Mouse (Mus musculus): ENCODE measurements around the gene Tle3. TPM values are rescaled to one million over a fixed set of nuclear protein-coding genes. Genes with fewer than 3 reads are reported as not detected.

The Tle3 gene
- polyA plus RNA-seq, 1 experiment, result 63.9 TPM

DNA sequence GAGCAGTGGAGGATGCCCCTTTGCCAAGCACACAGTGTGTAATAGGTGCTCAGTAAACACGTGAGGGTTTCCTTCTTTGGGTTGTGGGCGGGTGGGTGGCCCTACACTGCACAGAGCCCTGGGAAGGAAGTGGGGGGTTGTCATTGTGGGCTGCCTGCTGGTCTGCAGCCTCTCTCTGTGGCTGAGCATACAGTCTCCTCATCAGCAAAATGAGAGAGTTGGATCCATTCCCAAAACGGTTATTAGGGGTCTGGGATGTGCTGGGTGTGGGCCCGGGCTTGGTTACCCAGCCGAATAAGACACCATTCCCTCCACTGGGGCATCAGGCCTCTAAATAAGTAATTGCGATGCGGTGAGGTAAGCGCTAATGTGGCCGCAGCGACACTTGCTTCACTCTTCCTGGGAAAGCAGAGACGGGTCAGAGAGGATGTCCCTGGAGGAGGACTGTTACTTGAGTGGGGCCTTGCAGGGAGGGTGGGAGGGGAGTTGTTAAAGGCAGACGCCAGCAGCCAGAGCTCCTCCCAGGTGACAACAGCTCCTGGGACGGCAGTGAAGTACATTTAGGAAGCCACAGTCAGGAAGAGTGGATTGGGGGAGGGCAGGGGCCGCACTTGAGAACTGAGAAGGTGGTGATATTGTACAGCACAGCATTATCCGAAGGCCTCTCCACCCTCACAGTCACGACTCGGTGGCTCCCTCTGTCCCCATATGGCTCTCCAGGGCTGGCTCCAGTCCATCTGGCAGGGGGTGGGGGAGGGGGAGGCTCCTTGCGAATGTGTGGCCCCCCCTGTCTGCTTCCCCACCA lies 8.3 kb downstream of the Tle3 start:
- H3K27ac ChIP-seq (ENCODE audit: insufficient read depth, low read length), result no peak overlapping the region
- TF ChIP-seq POLR2A (IDR thresholded peaks at IDR 0.05; ENCODE audit: low read depth, low read length) (no peak), CTCF (IDR thresholded peaks at IDR 0.05; ENCODE audit: borderline replicate concordance, insufficient read depth, low read length) (no peak)
- H3K4me3 ChIP-seq (ENCODE audit: insufficient read depth, low read length), result no peak overlapping the region
- H3K4me1 ChIP-seq (ENCODE audit: control insufficient read depth, insufficient read depth, low read length), result peaks cover 25% of the 10 kb centered on the region

DNA sequence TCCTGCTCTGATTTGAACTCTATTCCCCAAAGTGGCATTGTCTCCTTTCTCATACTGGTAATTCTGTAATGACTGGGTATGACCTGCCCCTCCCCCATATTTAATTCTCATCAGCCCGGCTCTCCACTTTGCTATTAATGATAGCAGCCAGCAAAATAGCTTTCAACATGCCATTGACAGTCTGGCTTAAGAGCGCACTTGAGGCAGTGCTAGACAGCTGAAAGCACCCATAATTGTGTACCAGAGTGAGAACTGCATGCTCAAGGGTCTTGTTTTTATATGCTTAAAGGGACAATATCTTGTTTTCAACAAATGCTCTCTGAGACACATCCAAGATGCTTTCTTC lies 8.9 kb downstream of the Tle3 start:
- no peak overlapping the region for H3K27ac ChIP-seq (ENCODE audit: insufficient read depth, low read length)
- H3K4me3 ChIP-seq (ENCODE audit: insufficient read depth, low read length), result no peak overlapping the region
- TF ChIP-seq CTCF (IDR thresholded peaks at IDR 0.05; ENCODE audit: borderline replicate concordance, insufficient read depth, low read length), result no peak
- TF ChIP-seq POLR2A (IDR thresholded peaks at IDR 0.05; ENCODE audit: low read depth, low read length), result no peak
- H3K4me1 ChIP-seq (ENCODE audit: control insufficient read depth, insufficient read depth, low read length), result peaks cover 25% of the 10 kb centered on the region

DNA sequence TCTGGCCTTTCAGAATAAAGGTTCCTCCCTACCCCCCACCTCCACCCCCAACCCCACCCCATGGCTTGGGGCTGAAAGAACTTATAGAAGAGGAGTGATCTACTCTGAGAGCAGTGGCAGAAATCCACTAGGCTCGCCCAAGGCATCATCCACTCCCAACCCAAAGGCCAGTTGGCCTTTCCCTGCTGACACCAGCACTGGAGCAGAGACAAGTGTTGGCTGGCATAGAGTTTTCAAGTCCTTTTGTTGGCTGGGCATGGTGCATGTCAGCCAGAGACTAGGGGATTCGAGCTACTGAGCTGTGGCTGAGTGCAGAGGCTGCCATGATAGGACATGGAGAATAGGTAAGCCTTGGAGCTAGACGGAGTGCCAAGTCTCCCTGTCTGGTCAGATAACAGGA lies 9.3 kb downstream of the Tle3 start:
- Histone ChIP-seq H3K27ac (ENCODE audit: insufficient read depth, low read length) (no peak overlapping the region), H3K4me1 (ENCODE audit: control insufficient read depth, insufficient read depth, low read length) (peaks cover 22% of the 10 kb centered on the region), H3K4me3 (ENCODE audit: insufficient read depth, low read length) (no peak overlapping the region)
- TF ChIP-seq CTCF (IDR thresholded peaks at IDR 0.05; ENCODE audit: borderline replicate concordance, insufficient read depth, low read length) (no peak), POLR2A (IDR thresholded peaks at IDR 0.05; ENCODE audit: low read depth, low read length) (no peak)

DNA sequence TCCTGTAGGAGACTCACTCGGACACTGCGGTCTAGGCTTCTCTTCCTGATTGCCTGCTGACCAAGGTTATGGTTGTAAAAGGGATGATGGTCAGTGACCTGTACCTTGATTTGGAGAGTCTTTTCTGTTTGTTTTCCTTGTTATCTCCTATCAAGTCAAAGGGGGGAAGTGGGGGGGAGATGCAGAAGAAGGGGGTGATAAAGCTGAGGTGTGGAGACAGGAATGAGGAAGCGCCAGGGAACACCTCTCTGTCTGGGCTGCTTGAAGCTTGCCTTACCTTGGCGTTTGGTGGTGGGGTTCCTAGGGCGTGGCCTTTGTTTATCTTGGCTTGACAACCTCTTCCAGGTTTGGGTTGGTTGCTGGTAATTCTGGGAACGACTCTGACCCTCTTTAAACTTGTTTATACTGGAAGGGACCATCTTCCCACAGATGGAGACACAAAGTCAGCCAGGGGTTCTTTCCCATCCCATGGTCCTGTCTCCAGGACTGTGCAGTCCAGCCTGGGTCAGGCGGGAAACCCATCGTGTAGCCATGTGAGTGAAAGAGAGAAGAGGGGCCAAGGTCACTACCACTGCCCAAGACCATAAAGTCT lies 10.5 kb downstream of the Tle3 start:
- no peak overlapping the region for H3K27ac ChIP-seq (ENCODE audit: insufficient read depth, low read length)
- TF ChIP-seq POLR2A (IDR thresholded peaks at IDR 0.05; ENCODE audit: low read depth, low read length) (no peak), CTCF (IDR thresholded peaks at IDR 0.05; ENCODE audit: borderline replicate concordance, insufficient read depth, low read length) (no peak)
- H3K4me1 ChIP-seq (ENCODE audit: control insufficient read depth, insufficient read depth, low read length), result peaks cover 13% of the 10 kb centered on the region
- H3K4me3 ChIP-seq (ENCODE audit: insufficient read depth, low read length), result no peak overlapping the region

DNA sequence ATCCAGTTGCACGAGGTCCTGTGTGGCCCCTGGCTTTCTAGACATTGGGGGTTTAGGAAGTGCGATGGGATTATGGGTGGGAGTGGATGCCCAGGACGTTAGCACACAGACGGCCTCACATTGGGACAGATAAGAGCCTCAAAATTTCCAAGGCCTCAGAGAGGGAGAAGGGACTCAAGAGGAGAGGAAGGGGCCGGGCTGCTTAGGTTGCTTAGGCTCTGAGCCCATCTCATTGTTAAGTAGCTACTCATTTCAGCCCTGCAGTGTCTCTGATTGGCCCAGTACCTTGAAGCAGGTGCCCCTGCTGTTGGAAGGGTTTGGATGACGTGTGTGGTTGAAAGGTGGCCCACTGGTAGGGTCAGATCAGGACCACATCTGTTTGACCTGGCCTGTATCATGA lies 11.9 kb downstream of the Tle3 start:
- peaks cover 6% of the 10 kb centered on the region for H3K4me1 ChIP-seq (ENCODE audit: control insufficient read depth, insufficient read depth, low read length)
- TF ChIP-seq POLR2A (IDR thresholded peaks at IDR 0.05; ENCODE audit: low read depth, low read length), result no peak
- TF ChIP-seq CTCF (IDR thresholded peaks at IDR 0.05; ENCODE audit: borderline replicate concordance, insufficient read depth, low read length), result no peak
- no peak overlapping the region for H3K27ac ChIP-seq (ENCODE audit: insufficient read depth, low read length)
- H3K4me3 ChIP-seq (ENCODE audit: insufficient read depth, low read length), result no peak overlapping the region

DNA sequence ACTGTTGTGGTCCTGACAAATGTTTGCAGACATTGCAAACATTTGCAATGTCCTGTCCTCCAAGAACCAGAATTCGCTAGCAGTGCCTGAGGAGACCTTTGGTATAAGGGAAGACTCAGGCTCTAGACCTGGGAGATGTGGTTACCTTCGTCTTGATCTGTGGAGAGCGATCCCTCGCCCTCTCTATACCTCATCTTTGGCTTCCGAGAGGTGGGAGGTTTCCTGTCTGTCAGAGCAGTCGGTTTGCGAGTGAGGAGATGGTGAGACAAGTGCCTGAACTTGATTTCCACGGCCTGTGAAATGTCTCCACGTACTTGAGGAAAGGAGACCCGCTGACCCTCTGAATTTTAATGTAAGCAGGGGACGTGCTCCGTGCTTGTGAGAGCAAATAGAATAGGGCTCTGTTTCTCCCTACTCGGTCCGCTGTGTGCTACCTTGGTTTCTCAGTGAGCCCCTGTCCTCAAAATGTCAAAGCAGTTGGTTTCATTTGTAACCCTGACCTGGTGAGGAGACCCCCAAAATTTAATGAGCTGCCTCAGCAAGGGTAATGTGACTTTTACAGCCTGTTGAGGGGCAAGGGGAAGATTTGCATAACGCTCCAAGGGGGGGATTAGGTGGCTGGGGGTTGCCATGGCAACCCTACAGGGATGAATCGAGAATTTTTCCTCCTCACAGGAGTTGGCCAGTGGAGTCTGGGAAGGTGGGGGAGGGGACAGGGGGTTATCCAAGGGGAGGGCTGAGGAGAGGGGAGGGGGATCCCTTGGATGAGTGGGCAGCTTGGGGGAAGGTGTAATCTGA lies 12.7 kb downstream of the Tle3 start:
- Histone ChIP-seq H3K4me1 (ENCODE audit: control insufficient read depth, insufficient read depth, low read length) (peaks cover 6% of the 10 kb centered on the region; the same call in 1 of the 2 replicates), H3K4me3 (ENCODE audit: insufficient read depth, low read length) (no peak overlapping the region), H3K27ac (ENCODE audit: insufficient read depth, low read length) (no peak overlapping the region)
- TF ChIP-seq CTCF (IDR thresholded peaks at IDR 0.05; ENCODE audit: borderline replicate concordance, insufficient read depth, low read length) (no peak), POLR2A (IDR thresholded peaks at IDR 0.05; ENCODE audit: low read depth, low read length) (no peak)

DNA sequence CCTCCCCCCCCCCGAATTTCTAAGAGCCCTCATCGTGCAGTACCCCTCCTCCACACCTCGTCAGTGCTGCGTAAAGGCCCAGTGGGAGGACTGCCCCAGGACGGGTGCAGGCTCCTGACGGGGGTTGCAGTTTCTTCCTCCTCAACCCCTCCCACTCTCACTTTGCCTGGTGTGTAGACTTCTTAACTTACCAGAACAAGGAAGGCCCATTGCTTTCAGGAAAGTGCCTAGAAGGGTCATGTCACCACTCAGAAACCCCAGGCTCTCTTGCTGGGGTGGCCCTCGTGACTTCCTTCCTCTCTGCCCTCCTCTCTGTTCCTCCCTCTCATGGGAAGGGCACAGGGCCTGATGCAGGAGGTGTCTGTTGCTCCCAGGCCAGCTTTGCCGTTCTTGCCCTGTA lies 13.6 kb downstream of the Tle3 start:
- TF ChIP-seq CTCF (IDR thresholded peaks at IDR 0.05; ENCODE audit: borderline replicate concordance, insufficient read depth, low read length), result no peak
- no peak for TF ChIP-seq POLR2A (IDR thresholded peaks at IDR 0.05; ENCODE audit: low read depth, low read length)
- Histone ChIP-seq H3K4me1 (ENCODE audit: control insufficient read depth, insufficient read depth, low read length) (0 out of 2 replicates have a peak, but pooled peaks cover 2% of the 10 kb centered on the region), H3K4me3 (ENCODE audit: insufficient read depth, low read length) (no peak overlapping the region), H3K27ac (ENCODE audit: insufficient read depth, low read length) (no peak overlapping the region)

DNA sequence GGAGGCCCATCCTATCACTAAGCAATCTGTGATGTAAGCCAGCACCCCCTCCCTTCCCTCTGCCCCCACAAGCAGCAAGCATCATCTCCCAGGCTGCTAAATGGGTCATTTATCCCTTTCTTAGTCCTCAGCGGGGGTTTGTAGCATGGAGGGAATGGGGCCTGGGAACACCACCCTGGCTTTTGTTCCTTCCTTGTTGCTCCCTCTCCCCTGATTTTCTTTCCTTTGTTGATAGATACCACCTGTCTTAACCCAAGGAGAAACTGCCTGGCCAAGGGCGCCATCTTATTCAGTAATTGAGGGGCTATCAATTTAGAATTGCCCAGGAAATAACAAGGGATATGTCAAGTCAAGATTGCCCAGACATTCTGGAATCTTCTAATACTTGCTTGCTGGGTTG lies 14.1 kb downstream of the Tle3 start:
- H3K4me1 ChIP-seq (ENCODE audit: control insufficient read depth, insufficient read depth, low read length), result 0 out of 2 replicates have a peak, but pooled peaks cover 2% of the 10 kb centered on the region
- no peak overlapping the region for H3K4me3 ChIP-seq (ENCODE audit: insufficient read depth, low read length)
- TF ChIP-seq POLR2A (IDR thresholded peaks at IDR 0.05; ENCODE audit: low read depth, low read length) (no peak), CTCF (IDR thresholded peaks at IDR 0.05; ENCODE audit: borderline replicate concordance, insufficient read depth, low read length) (no peak)
- H3K27ac ChIP-seq (ENCODE audit: insufficient read depth, low read length), result no peak overlapping the region

DNA sequence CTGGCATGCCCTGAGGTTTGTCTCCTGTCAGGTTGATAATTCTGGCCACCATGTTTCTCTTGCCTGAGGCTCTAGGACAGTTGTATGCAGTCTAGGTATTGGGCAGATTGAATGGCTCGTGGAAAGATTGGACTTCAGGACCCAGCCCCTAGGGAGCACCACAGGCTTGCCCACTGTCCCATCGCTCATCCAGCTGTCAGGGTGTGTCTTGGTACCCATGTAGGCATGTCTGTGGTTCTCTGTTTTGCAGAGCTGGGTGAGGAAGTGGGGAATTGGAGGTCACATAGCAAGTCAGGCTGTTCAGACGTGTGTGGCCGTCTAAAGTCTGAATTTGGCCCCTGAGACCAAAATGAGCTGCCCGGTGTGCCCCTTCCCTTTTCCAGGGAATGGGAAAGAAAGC lies 15.6 kb downstream of the Tle3 start:
- Histone ChIP-seq H3K4me1 (ENCODE audit: control insufficient read depth, insufficient read depth, low read length) (no peaks in the 10 kb centered on the region), H3K4me3 (ENCODE audit: insufficient read depth, low read length) (no peak overlapping the region), H3K27ac (ENCODE audit: insufficient read depth, low read length) (no peak overlapping the region)
- TF ChIP-seq CTCF (IDR thresholded peaks at IDR 0.05; ENCODE audit: borderline replicate concordance, insufficient read depth, low read length), result no peak
- no peak for TF ChIP-seq POLR2A (IDR thresholded peaks at IDR 0.05; ENCODE audit: low read depth, low read length)

DNA sequence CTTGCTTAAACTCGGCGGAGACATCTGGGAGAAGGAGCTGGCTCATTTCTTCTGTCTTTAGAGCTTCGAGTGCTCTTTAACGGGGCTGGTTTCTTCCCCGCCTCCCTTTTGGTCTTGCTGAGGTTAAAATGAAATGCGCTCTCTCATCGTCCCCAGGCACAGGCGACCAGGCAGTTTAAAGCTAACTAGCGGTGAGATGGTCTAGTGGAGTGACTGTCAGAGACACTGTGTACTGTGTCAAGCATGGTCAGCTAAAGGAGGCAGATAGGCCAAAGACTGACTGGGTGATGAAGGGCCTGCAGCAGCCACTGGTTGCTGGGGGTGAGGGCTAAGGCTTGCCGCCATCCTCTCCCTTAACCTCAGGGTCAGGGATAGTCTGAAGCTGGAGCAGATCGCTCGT lies 16.0 kb downstream of the Tle3 start:
- Histone ChIP-seq H3K4me1 (ENCODE audit: control insufficient read depth, insufficient read depth, low read length) (no peaks in the 10 kb centered on the region), H3K27ac (ENCODE audit: insufficient read depth, low read length) (no peak overlapping the region), H3K4me3 (ENCODE audit: insufficient read depth, low read length) (no peak overlapping the region)
- TF ChIP-seq CTCF (IDR thresholded peaks at IDR 0.05; ENCODE audit: borderline replicate concordance, insufficient read depth, low read length), result no peak
- TF ChIP-seq POLR2A (IDR thresholded peaks at IDR 0.05; ENCODE audit: low read depth, low read length), result no peak

Data from embryonic fibroblast, embryonic 13.5 days (primary cell).